Mouse (Mus musculus) macrophage (primary cell): ENCODE data around the gene Kcnj15. TPM values are rescaled to one million over a fixed set of nuclear protein-coding genes. Genes with fewer than 3 reads are reported as not detected.

Experiments
- H3K27ac ChIP-seq: fragments of 350-480 bp; formaldehyde crosslinking; 2 replicates; pipeline ENCODE4 v1.9.0; 2021
- H3K36me3 ChIP-seq: fragments of 350-480 bp; formaldehyde crosslinking; 2 replicates; pipeline ENCODE4 v1.9.0; 2021; ENCODE audit errors: inconsistent target
- H3K4me3 ChIP-seq: fragments of 350-480 bp; formaldehyde crosslinking; 2 replicates; pipeline ENCODE4 v1.9.0; 2021; ENCODE audit errors: inconsistent target
- H3K79me2 ChIP-seq: fragments of 350-480 bp; formaldehyde crosslinking; 2 replicates; pipeline ENCODE4 v1.9.0; 2021; ENCODE audit errors: inconsistent target
- WGBS: methylation state at CpG from one replicate; pipeline ENCODE4 v1.1.7; 2026; ENCODE audit warnings: inconsistent platforms; ENCODE audit not compliant: missing documents; 5-methylcytosine and 5-hydroxymethylcytosine counted together
- polyA plus RNA-seq: library from polyadenylated mRNA; stranded (reverse); fragments of 250-400 nt; gene quantifications from 3 replicates; pipeline ENCODE4 v1.2.4, GENCODE M21; 2018; ENCODE audit warnings: inconsistent platforms

Kcnj15 gene
- polyA plus RNA-seq, 1 experiment from 2014 or later = not detected

DNA sequence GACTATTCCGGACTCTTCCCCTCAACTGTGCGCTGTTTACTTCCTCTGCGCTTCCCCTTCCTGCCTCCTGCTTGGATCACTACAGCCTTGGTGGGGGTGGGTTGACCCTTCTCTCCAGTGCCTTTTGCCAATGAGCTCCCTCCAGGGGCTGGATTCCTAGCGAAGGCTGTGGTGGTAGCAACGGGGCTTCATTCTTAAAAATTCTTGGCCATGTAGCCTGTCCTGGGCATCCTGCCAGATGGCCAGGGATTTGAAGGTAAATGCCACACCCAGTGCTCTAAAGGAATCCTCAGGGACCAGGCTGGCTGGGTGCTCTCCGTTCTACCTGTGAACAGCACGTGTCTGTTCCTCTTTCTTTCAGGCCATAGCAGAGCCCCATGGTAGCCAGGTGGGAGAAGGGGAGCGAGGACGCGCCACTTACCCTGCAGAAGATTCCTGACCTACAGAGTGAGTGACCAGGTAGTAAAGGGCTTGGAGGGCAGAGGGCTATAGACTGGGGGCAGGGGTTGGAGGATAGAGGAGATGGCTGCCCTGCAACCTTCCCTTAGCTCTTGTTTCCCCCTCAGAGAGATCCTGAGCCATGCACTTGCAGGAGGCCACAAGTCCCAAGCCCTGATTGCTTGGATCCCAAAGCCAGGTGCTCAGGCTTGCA, 34.2 kb downstream of the Kcnj15 start:
- H3K4me3 ChIP-seq = no peak overlapping the region
- H3K36me3 ChIP-seq = no peaks in the 10 kb centered on the region
- H3K79me2 ChIP-seq = no peaks in the 10 kb centered on the region
- 75% methylated on average over 10 of the region's 10 CpGs for WGBS
- no peak overlapping the region for H3K27ac ChIP-seq

DNA sequence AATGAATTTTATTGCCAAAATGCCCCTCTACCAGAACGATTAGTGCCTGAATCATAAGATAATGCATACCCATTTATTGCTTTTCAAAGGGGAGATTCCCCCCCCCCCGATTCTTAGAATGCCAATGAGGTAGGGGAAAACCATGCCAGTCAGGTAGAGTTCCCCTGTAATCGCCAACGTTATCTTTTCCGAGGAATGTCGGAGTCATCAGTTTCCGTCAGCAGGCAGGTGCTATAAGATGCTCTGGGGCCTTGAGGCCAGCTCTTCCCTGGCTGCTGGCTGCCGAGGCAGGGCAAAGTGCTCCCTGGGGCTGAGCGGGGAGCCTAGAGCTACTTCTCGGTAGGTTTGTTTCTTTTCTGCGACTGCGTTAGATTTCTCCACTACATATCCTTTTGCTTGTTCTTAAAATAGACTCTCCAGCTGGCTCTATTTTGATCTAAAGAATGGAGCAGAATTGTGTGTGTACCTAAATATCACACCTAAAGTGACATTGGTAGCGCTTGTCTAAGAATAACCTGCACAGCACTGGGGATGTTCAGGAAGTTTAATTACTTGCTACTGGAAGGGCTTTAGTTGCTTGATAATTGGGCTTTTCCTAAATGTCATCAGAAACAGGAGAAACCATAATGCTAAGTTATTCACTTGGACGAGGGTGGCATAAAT, 35.6 kb downstream of the Kcnj15 start:
- Histone ChIP-seq H3K36me3 (no peaks in the 10 kb centered on the region), H3K79me2 (no peaks in the 10 kb centered on the region), H3K4me3 (no peak overlapping the region), H3K27ac (no peak overlapping the region)
- WGBS = 93% methylated on average over 14 of the region's 14 CpGs

DNA sequence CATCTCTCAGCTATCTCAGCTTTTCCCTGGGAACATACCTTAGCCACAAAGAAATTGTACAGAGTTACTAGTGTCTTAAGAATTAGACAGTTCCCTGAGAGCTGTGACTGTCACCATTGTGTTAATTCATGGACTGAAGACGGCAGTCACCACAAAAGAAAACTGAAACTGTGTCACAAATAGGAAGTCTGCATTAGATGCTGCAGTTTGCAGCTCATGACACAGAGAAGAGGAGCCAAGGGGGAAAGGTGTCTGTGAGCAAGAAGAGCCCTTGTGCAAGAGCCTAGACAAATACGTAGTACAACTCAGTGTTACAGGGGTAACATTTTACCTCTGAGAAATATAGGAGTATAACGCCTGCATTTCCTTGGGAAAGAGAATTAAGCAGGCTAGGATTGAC, 40.3 kb downstream of the Kcnj15 start:
- 29% methylated on average over 3 of the region's 3 CpGs for WGBS
- Histone ChIP-seq H3K4me3 (no peak overlapping the region), H3K36me3 (no peaks in the 10 kb centered on the region), H3K27ac (no peak overlapping the region), H3K79me2 (no peaks in the 10 kb centered on the region)

DNA sequence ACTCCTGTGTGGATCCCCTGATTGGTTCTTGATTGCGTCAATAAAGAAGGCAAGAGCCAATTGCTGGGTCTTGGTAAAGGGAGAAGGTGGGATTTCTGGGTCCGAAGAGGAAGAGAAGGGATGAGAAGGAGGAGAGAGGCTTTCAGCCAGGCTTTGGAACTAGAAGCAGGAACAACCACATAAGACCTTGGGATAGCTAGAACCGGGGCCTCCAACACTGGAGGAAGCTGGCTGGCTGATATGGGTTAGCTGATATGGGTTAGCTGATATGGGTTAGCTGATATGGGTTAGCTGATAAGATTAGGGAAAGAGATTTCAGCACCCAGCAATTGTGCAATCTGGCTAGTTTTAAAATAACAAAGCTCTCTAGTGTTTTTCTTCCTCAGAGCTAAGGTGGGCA, 44.3 kb downstream of the Kcnj15 start:
- Histone ChIP-seq H3K36me3 (no peaks in the 10 kb centered on the region), H3K4me3 (no peak overlapping the region), H3K79me2 (no peaks in the 10 kb centered on the region), H3K27ac (no peak overlapping the region)
- WGBS = 65% methylated on average over 3 of the region's 3 CpGs

DNA sequence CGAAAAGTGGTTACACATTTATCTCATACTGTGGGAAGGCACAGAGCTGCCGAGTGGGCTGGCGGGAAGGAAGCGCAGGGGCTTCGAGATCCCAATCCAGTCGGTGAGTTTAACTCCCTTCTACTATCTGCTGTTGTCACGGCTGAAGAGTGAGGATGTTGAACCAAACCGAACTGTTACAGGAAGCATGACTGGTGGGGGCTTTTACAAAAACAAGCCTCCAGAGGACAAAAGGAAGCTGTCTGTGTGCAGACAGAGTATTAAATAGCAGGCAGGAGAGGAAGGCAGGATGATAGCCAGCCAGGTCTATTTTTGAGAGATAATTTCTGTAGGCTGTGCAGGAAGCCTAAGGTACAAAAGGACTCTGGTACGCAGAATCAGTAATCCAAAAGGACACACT, 46.3 kb downstream of the Kcnj15 start:
- H3K4me3 ChIP-seq = no peak overlapping the region
- 14% methylated on average over 9 of the region's 9 CpGs for WGBS
- no peaks in the 10 kb centered on the region for H3K79me2 ChIP-seq
- no peak overlapping the region for H3K27ac ChIP-seq
- no peaks in the 10 kb centered on the region for H3K36me3 ChIP-seq

DNA sequence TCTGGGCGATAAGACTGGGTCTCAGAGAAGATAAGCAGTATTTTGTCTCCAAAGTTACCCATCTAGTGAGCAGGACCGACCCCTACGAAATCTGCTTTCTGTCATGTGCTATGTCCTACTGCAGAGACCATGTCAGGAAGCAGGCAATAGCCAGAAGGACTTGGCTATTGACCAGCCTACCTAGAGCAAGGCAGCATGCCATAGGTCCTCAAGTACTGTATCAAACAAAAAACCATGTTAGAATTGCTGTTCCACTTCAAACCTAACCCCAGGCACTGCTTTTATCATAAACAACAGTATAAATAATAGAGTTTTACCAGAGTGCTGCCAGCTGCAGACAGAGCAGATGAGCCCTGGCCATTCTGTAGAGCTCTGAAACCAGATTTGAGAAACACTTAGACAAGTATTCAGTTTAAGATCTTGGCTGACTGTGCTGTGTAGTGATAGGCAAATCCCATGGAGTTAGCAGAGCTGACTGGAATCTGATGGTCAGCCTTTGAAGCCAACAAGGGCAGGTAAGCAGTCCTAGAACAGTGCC, 50.5 kb downstream of the Kcnj15 start:
- WGBS = 91% methylated on average over 3 of the region's 3 CpGs
- Histone ChIP-seq H3K79me2 (no peaks in the 10 kb centered on the region), H3K36me3 (no peaks in the 10 kb centered on the region), H3K4me3 (no peak overlapping the region), H3K27ac (no peak overlapping the region)

DNA sequence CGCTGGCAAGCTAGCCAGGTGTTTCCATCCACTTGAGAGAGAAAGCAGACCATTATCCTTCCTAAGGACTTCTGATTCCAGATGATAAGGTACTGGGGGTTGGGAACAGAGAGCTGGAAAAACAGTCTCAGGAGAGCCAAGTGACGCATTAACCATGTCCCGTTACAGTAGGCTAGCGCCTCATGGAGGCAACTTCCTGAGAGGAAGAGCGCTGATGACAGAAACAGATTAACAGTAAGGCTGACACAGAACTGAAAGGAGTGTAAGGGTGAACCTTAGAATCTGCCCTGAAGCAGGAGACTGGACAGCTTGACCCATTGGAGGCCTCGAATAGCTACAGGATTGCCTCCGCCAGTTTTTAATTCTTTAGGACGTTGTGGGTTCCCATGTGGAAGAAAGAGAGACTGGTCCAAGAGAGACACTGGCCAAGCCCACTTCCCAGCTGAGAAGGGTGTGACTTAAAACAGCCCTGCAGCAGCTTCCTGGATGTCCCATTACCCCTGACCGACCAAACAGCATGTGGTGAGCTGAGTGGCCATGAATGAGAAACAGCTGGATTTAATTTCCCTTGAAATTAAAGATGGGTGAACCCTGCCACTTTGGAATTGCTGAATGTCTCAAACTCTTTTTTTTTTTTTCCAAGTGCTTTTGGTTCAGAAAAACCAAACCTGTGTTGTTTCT, 64.7 kb downstream of the Kcnj15 start:
- no peak overlapping the region for H3K4me3 ChIP-seq
- no peaks in the 10 kb centered on the region for H3K36me3 ChIP-seq
- no peak overlapping the region for H3K27ac ChIP-seq
- no peaks in the 10 kb centered on the region for H3K79me2 ChIP-seq
- 71% methylated on average over 9 of the region's 9 CpGs for WGBS

DNA sequence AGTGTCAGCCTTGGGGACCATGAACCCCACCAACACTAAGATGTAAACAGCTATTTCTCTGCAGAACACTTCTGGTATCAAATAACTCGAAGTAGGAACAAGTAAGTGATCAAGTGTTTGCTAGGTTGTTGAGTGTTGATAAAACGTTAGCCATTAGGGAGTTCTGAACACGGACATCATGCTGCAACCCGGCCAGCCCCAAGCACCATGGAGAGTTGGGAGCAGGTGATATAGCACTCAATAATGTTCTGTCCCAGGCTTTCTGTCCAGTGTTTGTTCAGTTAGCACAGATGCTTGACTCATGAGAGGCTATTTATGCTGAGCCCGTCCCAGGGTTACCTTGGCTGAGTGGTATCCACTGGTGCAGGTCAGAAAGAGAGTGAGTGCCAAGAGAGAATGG, 74.8 kb downstream of the Kcnj15 start:
- 94% methylated on average over 5 of the region's 5 CpGs for WGBS

DNA sequence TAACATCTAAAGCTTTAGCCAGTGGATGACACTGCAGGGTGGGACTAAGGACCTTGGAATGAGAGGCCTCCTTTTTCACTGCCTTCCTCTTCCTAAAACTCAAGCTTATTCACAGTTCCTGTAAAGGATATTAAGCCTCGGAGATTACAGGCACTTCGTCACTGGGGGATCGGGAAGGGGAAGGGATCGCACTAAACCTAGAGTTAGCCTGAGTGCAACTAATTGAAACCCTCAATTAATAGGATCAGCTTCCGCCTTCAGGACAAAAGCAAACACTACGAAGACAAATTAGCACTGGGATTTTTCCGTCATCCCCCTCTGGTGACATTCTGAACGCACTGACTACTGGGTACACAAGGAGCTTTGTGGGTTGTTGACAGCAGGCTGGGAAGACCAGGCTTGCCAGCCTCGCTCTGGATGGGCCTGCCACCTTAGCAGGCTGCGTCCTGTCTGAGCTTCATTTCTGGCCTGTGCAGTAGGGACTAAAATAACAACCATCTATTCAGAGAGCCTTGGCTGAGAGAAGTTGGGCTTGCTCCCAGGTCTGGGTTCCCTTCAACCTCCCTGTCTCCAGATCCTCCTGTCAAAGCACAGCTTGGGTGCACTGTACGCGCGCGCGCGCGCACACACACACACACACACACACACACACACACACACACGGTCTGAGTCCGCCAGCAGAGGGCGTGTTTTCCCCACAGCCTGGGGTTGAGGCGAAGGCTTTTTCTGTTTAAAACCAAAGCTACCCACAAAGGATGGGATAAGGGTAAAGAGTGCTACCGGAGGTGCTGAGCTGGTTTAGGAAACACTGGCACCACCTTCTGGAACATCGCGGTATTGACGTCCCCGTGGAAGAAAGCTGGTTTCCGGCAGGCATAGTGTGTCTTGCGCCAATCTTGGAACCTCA, 83.8 kb downstream of the Kcnj15 start:
- 52% methylated on average over 27 of the region's 28 CpGs for WGBS

More for the DNA sequence above, 74.8 kb downstream of the Kcnj15 start:
- H3K27ac ChIP-seq = no peak overlapping the region
- H3K4me3 ChIP-seq = no peak overlapping the region
- H3K36me3 ChIP-seq = no peaks in the 10 kb centered on the region
- no peaks in the 10 kb centered on the region for H3K79me2 ChIP-seq

DNA sequence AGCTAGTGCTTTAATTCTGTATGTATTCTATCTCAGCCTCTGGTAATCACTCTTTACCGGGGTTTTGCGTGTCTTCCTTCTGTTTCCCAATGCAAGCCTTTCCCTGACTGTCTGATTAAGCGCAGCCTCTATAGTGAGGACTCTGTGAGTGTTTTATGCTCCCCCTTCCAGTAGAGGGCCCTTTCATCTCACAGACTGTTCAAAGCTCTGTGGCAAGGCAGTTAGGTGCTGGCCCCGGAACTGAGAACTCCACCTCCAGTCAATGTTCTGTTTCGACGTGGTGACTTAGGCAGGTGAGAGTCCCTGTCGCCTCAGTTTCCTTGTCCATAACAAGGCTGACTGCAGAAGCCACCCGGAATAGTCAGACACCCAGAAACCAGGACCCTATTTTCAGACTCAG, 84.7 kb downstream of the Kcnj15 start:
- no peak overlapping the region for H3K27ac ChIP-seq

More for the DNA sequence above, 83.8 kb downstream of the Kcnj15 start:
- Histone ChIP-seq H3K27ac (no peak overlapping the region), H3K79me2 (no peaks in the 10 kb centered on the region), H3K36me3 (no peaks in the 10 kb centered on the region), H3K4me3 (no peak overlapping the region)

DNA sequence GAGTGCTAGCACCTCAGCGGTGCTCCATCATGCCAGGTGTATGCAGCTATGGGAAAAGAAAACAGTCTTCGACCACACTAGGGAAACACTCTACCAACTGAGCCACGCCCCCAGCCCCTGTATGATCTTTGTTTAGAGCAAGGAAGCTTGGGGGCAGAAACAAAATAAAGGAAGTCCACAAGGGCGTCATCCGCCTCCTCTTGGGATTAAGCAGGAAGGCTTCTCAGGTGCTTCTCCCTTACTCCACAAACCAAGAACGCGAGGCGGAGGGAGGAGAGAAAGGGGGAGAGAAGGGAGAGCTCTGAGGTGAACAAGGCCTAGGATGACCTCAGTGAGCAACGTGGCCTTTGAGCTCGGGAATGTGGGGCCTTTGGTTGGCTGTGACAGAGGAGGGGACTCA, 87.6 kb downstream of the Kcnj15 start:
- H3K27ac ChIP-seq = no peak overlapping the region
- 75% methylated on average over 8 of the region's 10 CpGs for WGBS
- no peaks in the 10 kb centered on the region for H3K36me3 ChIP-seq
- H3K79me2 ChIP-seq = no peaks in the 10 kb centered on the region
- H3K4me3 ChIP-seq = no peak overlapping the region

More for the DNA sequence above, 84.7 kb downstream of the Kcnj15 start:
- Histone ChIP-seq H3K4me3 (no peak overlapping the region), H3K79me2 (no peaks in the 10 kb centered on the region), H3K36me3 (no peaks in the 10 kb centered on the region)
- WGBS = 61% methylated on average over 8 of the region's 8 CpGs

DNA sequence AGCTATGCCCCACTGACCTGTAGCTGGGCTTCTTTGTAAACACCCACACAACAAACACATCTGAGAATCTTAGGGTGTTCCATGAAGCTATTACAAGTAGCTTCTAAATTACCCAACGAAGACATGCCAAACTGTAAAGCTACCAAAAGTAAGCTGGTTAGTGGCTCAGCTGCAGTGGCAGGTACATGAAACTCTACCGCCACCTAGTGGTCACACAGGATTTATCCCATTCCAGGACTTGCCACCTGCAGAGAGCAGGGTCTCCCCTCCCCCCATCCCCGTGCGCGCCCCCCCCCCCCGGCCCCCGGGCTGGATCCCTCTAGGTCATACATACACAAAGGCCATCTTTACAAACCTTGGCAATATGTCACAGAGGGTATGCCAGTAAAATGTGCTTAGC, 88.5 kb downstream of the Kcnj15 start:
- Histone ChIP-seq H3K79me2 (no peaks in the 10 kb centered on the region), H3K4me3 (no peak overlapping the region), H3K36me3 (no peaks in the 10 kb centered on the region), H3K27ac (no peak overlapping the region)
- WGBS = 2% methylated on average over 4 of the region's 7 CpGs

DNA sequence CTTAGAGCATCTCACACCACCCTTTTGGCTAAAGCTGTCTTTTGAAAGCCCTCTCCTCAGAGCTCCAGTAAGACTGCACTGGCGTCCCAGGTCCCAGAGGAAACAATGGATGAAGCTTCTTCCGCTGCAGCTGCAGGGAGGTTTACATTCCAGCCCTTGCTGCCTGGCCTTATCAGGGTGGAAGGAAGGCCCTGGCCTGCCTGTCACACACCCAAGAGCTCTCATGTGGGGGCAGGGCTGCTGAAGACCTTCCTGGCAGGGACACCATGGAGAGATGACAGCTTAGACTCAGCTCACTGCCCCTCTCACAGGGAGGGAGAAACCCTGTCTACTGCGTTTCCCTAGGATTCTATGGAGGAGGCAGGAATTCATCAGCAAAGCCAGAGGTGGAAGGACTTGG, 89.8 kb downstream of the Kcnj15 start:
- no peak overlapping the region for H3K27ac ChIP-seq
- WGBS = 83% methylated on average over 3 of the region's 3 CpGs
- H3K36me3 ChIP-seq = no peaks in the 10 kb centered on the region
- no peaks in the 10 kb centered on the region for H3K79me2 ChIP-seq
- H3K4me3 ChIP-seq = no peak overlapping the region

DNA sequence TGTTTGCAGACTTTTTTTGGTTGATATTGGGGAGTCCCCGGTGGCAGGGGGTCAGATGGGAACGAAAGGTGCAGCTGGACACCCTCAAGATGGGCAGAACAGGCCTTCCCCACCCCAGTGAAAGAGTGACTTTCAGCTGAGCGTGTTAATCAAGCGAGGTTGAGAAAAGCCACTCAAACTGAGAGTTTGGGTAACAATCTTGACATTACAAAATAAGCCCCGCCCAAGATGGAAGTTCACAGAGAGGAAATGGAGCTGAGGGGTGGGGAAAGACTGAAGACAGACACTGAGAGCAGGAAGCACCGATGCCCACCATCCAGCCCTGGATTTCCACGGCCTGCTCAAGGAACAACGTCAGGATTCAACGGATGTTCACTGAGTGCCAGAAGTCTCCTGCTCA, 91.2 kb downstream of the Kcnj15 start:
- H3K4me3 ChIP-seq = no peak overlapping the region
- H3K79me2 ChIP-seq = no peaks in the 10 kb centered on the region
- 46% methylated on average over 9 of the region's 9 CpGs for WGBS
- H3K36me3 ChIP-seq = no peaks in the 10 kb centered on the region
- no peak overlapping the region for H3K27ac ChIP-seq
